Comparison of ENCODE assay signal across 8 mouse cellular contexts in the genomic region with DNA sequence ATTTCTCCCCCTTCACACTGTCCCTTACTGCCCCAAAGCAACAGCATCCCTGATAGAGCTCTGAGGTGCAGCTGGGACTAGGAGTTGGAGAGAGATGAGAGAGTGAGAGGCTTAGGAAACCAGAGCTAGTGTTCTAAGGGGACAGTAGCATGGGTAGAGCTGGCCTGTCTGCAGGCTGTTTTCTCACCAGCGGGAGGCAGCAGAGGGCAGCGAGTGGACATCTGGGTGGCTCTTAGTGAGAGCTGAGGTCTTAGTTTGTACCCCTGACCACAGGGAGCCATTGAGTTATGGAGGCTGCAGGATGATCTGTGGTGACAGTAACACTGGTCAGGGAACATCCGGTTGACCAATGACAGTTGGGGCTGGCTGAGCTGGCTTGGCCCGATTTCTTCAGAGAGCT.
DNase-seq lines count a peak whose midpoint lies in the region; ATAC-seq and TF ChIP-seq lines count a peak whose summit lies in the region.

No protein-coding gene starts in this region.

- H3K27ac ChIP-seq in ES-E14 (ENCODE audit: insufficient read depth, low read depth, low read length, poor library complexity, severe bottlenecking) = no peak overlapping the region
- H3K27ac ChIP-seq in hindbrain, embryonic 13.5 days = no peak overlapping the region

- H3K4me2 ChIP-seq in hindbrain, embryonic 13.5 days = no peak overlapping the region

- no peak overlapping the region for H3K9ac ChIP-seq in ES-E14 (ENCODE audit: insufficient read depth, low read depth, low read length, poor library complexity, severe bottlenecking)
- H3K9ac ChIP-seq in hindbrain, embryonic 13.5 days = no peak overlapping the region

- no peak for DNase-seq in ES-E14 (ENCODE audit: low read depth, low spot score)
- peak; percentile 87 to 88 for DNase-seq in cerebellum, adult 18-20 months
- peak; percentile 62 to 80 for DNase-seq in frontal cortex, postnatal 14 days (ENCODE audit: low spot score in 2 of 2)
- DNase-seq in layer of hippocampus, postnatal 14 days (ENCODE audit: low spot score in 2 of 2) = peak; percentile 77 to 84
- DNase-seq in lung, postnatal 14 days = peak; percentile 93
- peak; percentile 84 for DNase-seq in retina, embryonic 14.5 days (ENCODE audit: low spot score)
- peak; percentile 81 for DNase-seq in thymus, postnatal 25 days

- ATAC-seq in hindbrain, embryonic 13.5 days (ENCODE audit: low FRiP score) = peak; percentile 37; the same call in 1 of the 2 replicates

- WGBS in hindbrain, embryonic 13.5 days = 40% methylated on average over 4 of the region's 4 CpGs

- in situ Hi-C loops in ES-E14 (cut with MboI; ENCODE audit: low sequenced_read_pairs in 2 of 2, unreplicated experiment in 2 of 2) = loop anchor here (5.0 to 25.0 kb wide), 2 partner anchors 258 to 263 kb away; no protein-coding TSS in a partner anchor

- H3K9me3 ChIP-seq in ES-E14 (ENCODE audit: control insufficient read depth, insufficient read depth, low read depth, low read length) = no peaks in the 10 kb centered on the region
- H3K9me3 ChIP-seq in hindbrain, embryonic 13.5 days = no peaks in the 10 kb centered on the region

- H3K36me3 ChIP-seq in ES-E14 (ENCODE audit: control insufficient read depth, insufficient read depth, low read length, poor library complexity, severe bottlenecking) = peaks cover 1% of the 10 kb centered on the region; the same call in 1 of the 2 replicates
- H3K36me3 ChIP-seq in hindbrain, embryonic 13.5 days = no peaks in the 10 kb centered on the region

- peaks cover 0 to 7% of the 10 kb centered on the region in 2 experiments; a peak in 1 of 4 replicates for H3K4me1 ChIP-seq in ES-E14 (ENCODE audit: control insufficient read depth in 2 of 2, insufficient read depth in 2 of 2, low read length in 2 of 2, poor library complexity in 1 of 2)
- H3K4me1 ChIP-seq in hindbrain, embryonic 13.5 days (replicated peaks) = peaks cover 13% of the 10 kb centered on the region

- H3K4me3 ChIP-seq in ES-E14 (ENCODE audit: insufficient read depth in 1 of 2, low read depth in 1 of 2, low read length in 2 of 2, poor library complexity in 1 of 2, severe bottlenecking in 1 of 2) = no peak overlapping the region
- H3K4me3 ChIP-seq in hindbrain, embryonic 13.5 days = no peak overlapping the region

- no peaks in the 10 kb centered on the region for H3K27me3 ChIP-seq in hindbrain, embryonic 13.5 days

TF ChIP-seq in ES-E14, 5 proteins besides CTCF, POLR2A, EP300 and RAD21:
- no peak for TF ChIP-seq MAFK (IDR thresholded peaks at IDR 0.05; ENCODE audit: insufficient read depth, low read depth, low read length)
- peak; percentile 83 for TF ChIP-seq ZC3H11A (IDR thresholded peaks at IDR 0.05; ENCODE audit: borderline replicate concordance, low read depth, low read length)
- TF ChIP-seq HCFC1 (IDR thresholded peaks at IDR 0.05; ENCODE audit: borderline replicate concordance, insufficient read depth, low read length) = no peak
- TF ChIP-seq ZNF384 (IDR thresholded peaks at IDR 0.05; ENCODE audit: low read depth, low read length) = no peak
- TF ChIP-seq CHD2 (IDR thresholded peaks at IDR 0.05; ENCODE audit: low read depth, low read length) = no peak
